Mouse (Mus musculus) kidney, adult 2 months (tissue): ENCODE measurements around the gene Fxyd2.

ENCODE experiments used
- CTCF ChIP-seq: fragments of 200-500 bp; conservative IDR thresholded peaks from 2 replicates; pipeline ENCODE4 v1.5.1; 2011; ENCODE audit warnings: low read depth, mild to moderate bottlenecking, control low read depth, low read length, moderate library complexity, mixed read lengths; ENCODE audit not compliant: insufficient read depth, insufficient read length
- POLR2A ChIP-seq: fragments of 200-500 bp; IDR thresholded peaks from one replicate; pipeline ENCODE4 v1.6.1; 2011; ENCODE audit warnings: low read depth, low read length, control low read depth

DNA sequence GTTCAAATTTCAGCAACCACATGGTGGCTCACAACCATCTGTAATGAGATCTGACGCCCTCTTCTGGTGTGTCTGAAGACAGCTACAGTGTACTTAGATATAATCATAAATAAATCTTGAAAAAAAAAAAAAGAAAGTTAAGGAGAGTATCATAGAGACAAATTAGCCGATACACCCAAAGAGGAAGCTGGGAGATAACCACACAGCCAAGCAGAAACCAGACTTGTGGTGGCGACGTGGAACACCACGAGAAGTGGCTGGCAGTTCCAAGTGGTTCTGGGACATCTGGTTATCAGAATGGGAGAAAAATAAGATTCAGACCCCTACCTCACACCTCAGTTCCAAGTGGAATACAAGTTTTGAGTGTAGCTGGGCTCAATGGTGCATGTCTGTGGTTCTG lies 12.8 kb upstream of the Fxyd2 start:
- TF ChIP-seq CTCF (no peak), POLR2A (no peak)
